Mouse (Mus musculus): ENCODE data around the gene Prkcq. TPM values are rescaled to one million over a fixed set of nuclear protein-coding genes. Genes with fewer than 3 reads are reported as not detected.

Gene Prkcq
- polyA plus RNA-seq, 1 experiment: 1.1 TPM

GRCm38 (mm10) chr2:11257260-11257850 is 85.4 kb downstream of the Prkcq start:
- WGBS: 73% methylated on average over 6 of the region's 6 CpGs
- no peak overlapping the region for H3K4me3 ChIP-seq (ENCODE audit: low read depth, low read length)
- H3K4me1 ChIP-seq (ENCODE audit: control insufficient read depth, insufficient read depth, insufficient read length, low read length): no peaks in the 10 kb centered on the region
- no peak for TF ChIP-seq POLR2A (IDR thresholded peaks at IDR 0.05; ENCODE audit: low read depth, low read length)
- no peak for TF ChIP-seq CTCF (IDR thresholded peaks at IDR 0.05; ENCODE audit: extremely low read depth, insufficient read length, insufficient replicate concordance, low read depth, low read length)
- no peak overlapping the region for H3K27ac ChIP-seq (ENCODE audit: insufficient read depth, low read depth, low read length)
- no peaks in the 10 kb centered on the region for H3K36me3 ChIP-seq (ENCODE audit: control insufficient read depth, insufficient read depth, low read length)
- no peaks in the 10 kb centered on the region for H3K27me3 ChIP-seq (ENCODE audit: control insufficient read depth, insufficient read depth, low read length)

- no peaks in the 10 kb centered on the region for H3K4me1 ChIP-seq (ENCODE audit: control insufficient read depth, insufficient read depth, insufficient read length, low read length)
- H3K27ac ChIP-seq (ENCODE audit: insufficient read depth, low read depth, low read length): no peak overlapping the region
- TF ChIP-seq POLR2A (IDR thresholded peaks at IDR 0.05; ENCODE audit: low read depth, low read length): no peak
- TF ChIP-seq CTCF (IDR thresholded peaks at IDR 0.05; ENCODE audit: extremely low read depth, insufficient read length, insufficient replicate concordance, low read depth, low read length): no peak
- 80% methylated on average over 1 of the region's 1 CpGs for WGBS
- H3K36me3 ChIP-seq (ENCODE audit: control insufficient read depth, insufficient read depth, low read length): no peaks in the 10 kb centered on the region
- H3K27me3 ChIP-seq (ENCODE audit: control insufficient read depth, insufficient read depth, low read length): no peaks in the 10 kb centered on the region
- no peak overlapping the region for H3K4me3 ChIP-seq (ENCODE audit: low read depth, low read length)
Observed at GRCm38 (mm10) chr2:11258181-11258580, 86.3 kb downstream of the Prkcq start.

- Histone ChIP-seq H3K4me1 (ENCODE audit: control insufficient read depth, insufficient read depth, insufficient read length, low read length) (no peaks in the 10 kb centered on the region), H3K27ac (ENCODE audit: insufficient read depth, low read depth, low read length) (no peak overlapping the region), H3K36me3 (ENCODE audit: control insufficient read depth, insufficient read depth, low read length) (no peaks in the 10 kb centered on the region), H3K27me3 (ENCODE audit: control insufficient read depth, insufficient read depth, low read length) (no peaks in the 10 kb centered on the region), H3K4me3 (ENCODE audit: low read depth, low read length) (no peak overlapping the region)
- 81% methylated on average over 5 of the region's 5 CpGs for WGBS
- TF ChIP-seq CTCF (IDR thresholded peaks at IDR 0.05; ENCODE audit: extremely low read depth, insufficient read length, insufficient replicate concordance, low read depth, low read length): no peak
- no peak for TF ChIP-seq POLR2A (IDR thresholded peaks at IDR 0.05; ENCODE audit: low read depth, low read length)
Observed at GRCm38 (mm10) chr2:11259361-11259760, 87.5 kb downstream of the Prkcq start.

DNA sequence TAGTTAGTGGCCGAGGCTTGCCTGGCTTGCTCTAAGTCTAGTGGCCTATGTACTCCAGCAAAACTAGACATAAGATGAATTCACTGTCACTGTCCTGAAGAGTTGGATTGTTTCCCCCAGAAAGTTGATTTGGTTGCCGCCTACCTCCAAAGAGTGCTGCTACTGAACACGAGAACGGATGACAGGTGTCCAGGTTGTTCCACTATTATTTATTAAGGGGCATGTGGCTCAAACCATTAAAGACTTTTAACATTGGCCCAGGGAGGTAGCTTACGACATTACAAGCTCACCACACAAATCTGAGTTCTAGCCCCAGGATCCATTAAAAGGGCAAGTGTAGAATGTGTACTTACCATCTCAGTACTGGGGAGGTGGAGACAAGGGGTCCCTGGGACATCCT is 92.9 kb downstream of the Prkcq start:
- Histone ChIP-seq H3K27ac (ENCODE audit: insufficient read depth, low read depth, low read length) (no peak overlapping the region), H3K4me1 (ENCODE audit: control insufficient read depth, insufficient read depth, insufficient read length, low read length) (no peaks in the 10 kb centered on the region), H3K4me3 (ENCODE audit: low read depth, low read length) (no peak overlapping the region), H3K36me3 (ENCODE audit: control insufficient read depth, insufficient read depth, low read length) (no peaks in the 10 kb centered on the region), H3K27me3 (ENCODE audit: control insufficient read depth, insufficient read depth, low read length) (no peaks in the 10 kb centered on the region)
- TF ChIP-seq POLR2A (IDR thresholded peaks at IDR 0.05; ENCODE audit: low read depth, low read length): no peak
- no peak for TF ChIP-seq CTCF (IDR thresholded peaks at IDR 0.05; ENCODE audit: extremely low read depth, insufficient read length, insufficient replicate concordance, low read depth, low read length)
- WGBS: 91% methylated on average over 5 of the region's 5 CpGs

DNA sequence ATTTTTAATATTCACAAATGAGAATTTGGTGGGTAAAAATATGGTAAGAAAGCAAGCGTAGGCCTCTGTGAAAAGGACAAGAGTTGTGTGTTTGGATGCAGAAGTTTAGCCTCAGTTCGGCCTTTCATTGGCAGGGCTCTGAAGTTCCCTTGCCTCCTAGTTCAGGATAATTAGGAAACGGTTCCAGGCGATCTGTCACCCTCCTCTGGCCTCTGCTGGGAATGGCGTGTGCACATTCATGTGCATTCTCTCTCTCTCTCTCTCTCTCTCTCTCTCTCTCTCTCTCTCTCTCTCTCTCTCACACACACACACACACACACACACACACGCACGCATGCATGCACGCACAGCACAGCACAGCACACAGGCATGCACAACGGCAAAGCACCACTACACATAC is 93.5 kb downstream of the Prkcq start:
- H3K27me3 ChIP-seq (ENCODE audit: control insufficient read depth, insufficient read depth, low read length): no peaks in the 10 kb centered on the region
- no peak for TF ChIP-seq POLR2A (IDR thresholded peaks at IDR 0.05; ENCODE audit: low read depth, low read length)
- no peak for TF ChIP-seq CTCF (IDR thresholded peaks at IDR 0.05; ENCODE audit: extremely low read depth, insufficient read length, insufficient replicate concordance, low read depth, low read length)
- no peak overlapping the region for H3K4me3 ChIP-seq (ENCODE audit: low read depth, low read length)
- H3K27ac ChIP-seq (ENCODE audit: insufficient read depth, low read depth, low read length): no peak overlapping the region
- WGBS: 82% methylated on average over 9 of the region's 9 CpGs
- no peaks in the 10 kb centered on the region for H3K4me1 ChIP-seq (ENCODE audit: control insufficient read depth, insufficient read depth, insufficient read length, low read length)
- H3K36me3 ChIP-seq (ENCODE audit: control insufficient read depth, insufficient read depth, low read length): no peaks in the 10 kb centered on the region

- 70% methylated on average over 5 of the region's 5 CpGs for WGBS
Observed at GRCm38 (mm10) chr2:11266294-11266693, 94.4 kb downstream of the Prkcq start.

DNA sequence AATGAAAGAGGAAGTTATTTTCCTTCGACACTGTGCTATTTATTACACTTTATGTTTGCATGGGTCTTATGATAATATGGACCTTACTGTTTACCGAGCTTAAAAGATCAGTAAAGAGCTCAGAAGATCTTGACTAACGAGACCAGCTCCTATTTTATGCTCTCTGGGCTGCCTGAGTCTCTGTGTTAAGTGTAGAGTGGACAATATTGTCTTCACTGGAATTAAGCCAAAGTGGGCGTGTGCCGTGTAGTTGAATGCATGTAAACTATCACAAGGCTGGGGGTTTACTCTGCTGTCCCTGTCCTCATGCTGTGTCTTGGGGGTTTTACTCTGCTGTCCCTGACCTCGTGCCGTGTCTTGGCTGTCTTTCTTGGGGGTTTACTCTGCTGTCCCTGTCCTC is 107.1 kb downstream of the Prkcq start:
- TF ChIP-seq CTCF (IDR thresholded peaks at IDR 0.05; ENCODE audit: extremely low read depth, insufficient read length, insufficient replicate concordance, low read depth, low read length): no peak
- no peak for TF ChIP-seq POLR2A (IDR thresholded peaks at IDR 0.05; ENCODE audit: low read depth, low read length)
- Histone ChIP-seq H3K27ac (ENCODE audit: insufficient read depth, low read depth, low read length) (no peak overlapping the region), H3K4me3 (ENCODE audit: low read depth, low read length) (no peak overlapping the region), H3K27me3 (ENCODE audit: control insufficient read depth, insufficient read depth, low read length) (no peaks in the 10 kb centered on the region), H3K36me3 (ENCODE audit: control insufficient read depth, insufficient read depth, low read length) (no peaks in the 10 kb centered on the region), H3K4me1 (ENCODE audit: control insufficient read depth, insufficient read depth, insufficient read length, low read length) (no peaks in the 10 kb centered on the region; the same call in 1 of the 2 replicates)
- 19% methylated on average over 7 of the region's 7 CpGs for WGBS

More at GRCm38 (mm10) chr2:11266294-11266693, 94.4 kb downstream of the Prkcq start:
- Histone ChIP-seq H3K36me3 (ENCODE audit: control insufficient read depth, insufficient read depth, low read length) (no peaks in the 10 kb centered on the region), H3K4me1 (ENCODE audit: control insufficient read depth, insufficient read depth, insufficient read length, low read length) (no peaks in the 10 kb centered on the region), H3K27ac (ENCODE audit: insufficient read depth, low read depth, low read length) (no peak overlapping the region), H3K4me3 (ENCODE audit: low read depth, low read length) (no peak overlapping the region), H3K27me3 (ENCODE audit: control insufficient read depth, insufficient read depth, low read length) (no peaks in the 10 kb centered on the region)
- TF ChIP-seq CTCF (IDR thresholded peaks at IDR 0.05; ENCODE audit: extremely low read depth, insufficient read length, insufficient replicate concordance, low read depth, low read length) (peak; percentile 12; the same call in 1 of the 2 replicates), POLR2A (IDR thresholded peaks at IDR 0.05; ENCODE audit: low read depth, low read length) (no peak)
